Mouse (Mus musculus) pancreas, adult 10 weeks (tissue): Measurements from ENCODE around the gene Vmn2r-ps130. TPM values are rescaled to one million over a fixed set of nuclear protein-coding genes. Genes with fewer than 3 reads are reported as not detected.

Experiments
- polyA plus RNA-seq: library from polyadenylated mRNA; stranded (reverse); fragments of 350-450 nt; fragmentation: Illumina TruSeq; extraction: RNeasy Lipid Tissue Mini Kit (QIAGEN cat#74804); gene quantifications from one replicate; pipeline ENCODE4 v1.2.3, GENCODE M21; 2015; ENCODE audit warnings: low read depth, low replicate concordance; ENCODE audit not compliant: insufficient read depth

Vmn2r-ps130 gene
- not detected for polyA plus RNA-seq

GRCm38 (mm10) chr17:23060866-23061265 is at the start of gene Vmn2r-ps130:
TSS of gene Vmn2r-ps130 (plus strand) at chr17:23061166.

Other genes starting within 250 kb of the Vmn2r-ps130 start
- 3.0 TPM for gene Zfp945, start 194.0 kb upstream of the Vmn2r-ps130 start, polyA plus RNA-seq
- gene Vmn2r113, start 118.2 kb upstream of the Vmn2r-ps130 start, polyA plus RNA-seq: not detected
- 4.2 TPM for gene Zfp40, start 132.1 kb downstream of the Vmn2r-ps130 start, polyA plus RNA-seq